Mouse (Mus musculus) stomach, embryonic 14.5 days (tissue): Measurements from ENCODE around the gene Ahr. TPM values are rescaled to one million over a fixed set of nuclear protein-coding genes. Genes with fewer than 3 reads are reported as not detected.
A peak's percentile ranks its signal among the peaks of the same experiment; 100 is the strongest.

Experiments
- ATAC-seq: fragments of 200-750 bp; cut with Nextera tagmentation; 2 replicates; pipeline ENCODE4 v1.8.0; 2017; ENCODE audit warnings: low read depth, moderate TSS enrichment; ENCODE audit not compliant: insufficient number of reproducible peaks, insufficient read depth, low FRiP score
- H3K27ac ChIP-seq: fragments of 300-500 bp; sonication (generic); 2 replicates; pipeline ENCODE4 v1.5.1; 2014; ENCODE audit warnings: mild to moderate bottlenecking, low read length, moderate library complexity, mixed read lengths
- H3K27me3 ChIP-seq: fragments of 300-500 bp; sonication (generic); 2 replicates; pipeline ENCODE4 v1.6.1; 2014; ENCODE audit warnings: low read length, control low read depth, mixed read lengths; ENCODE audit not compliant: control insufficient read depth, insufficient read depth
- H3K36me3 ChIP-seq: fragments of 300-500 bp; sonication (generic); 2 replicates; pipeline ENCODE4 v1.6.1; 2014; ENCODE audit warnings: mild to moderate bottlenecking, control low read depth, low read length, moderate library complexity, mixed read lengths; ENCODE audit not compliant: control insufficient read depth, insufficient read depth
- H3K4me1 ChIP-seq: fragments of 300-500 bp; sonication (generic); 2 replicates; pipeline ENCODE4 v1.6.1; 2014; ENCODE audit warnings: low read length, control low read depth, mixed read lengths; ENCODE audit not compliant: control insufficient read depth, insufficient read depth
- H3K4me2 ChIP-seq: fragments of 300-500 bp; sonication (generic); replicated peaks from 2 replicates; pipeline ENCODE4 v1.6.1; 2014; ENCODE audit warnings: low read depth, low read length, control low read depth
- H3K4me3 ChIP-seq: fragments of 300-500 bp; sonication (generic); 2 replicates; pipeline ENCODE4 v1.5.1; 2014; ENCODE audit warnings: low read depth, low read length, control low read depth
- H3K9ac ChIP-seq: fragments of 300-500 bp; sonication (generic); replicated peaks from 2 replicates; pipeline ENCODE4 v1.6.1; 2014; ENCODE audit warnings: low read depth, mild to moderate bottlenecking, control low read depth, low read length, moderate library complexity, mixed read lengths
- H3K9me3 ChIP-seq: fragments of 300-500 bp; sonication (generic); 2 replicates; pipeline ENCODE4 v1.6.1; 2016; ENCODE audit warnings: low read depth, low read length, control low read depth; ENCODE audit not compliant: control insufficient read depth
- WGBS: fragments of 180-500 bp; shearing (Covaris S2); extraction: QIAGEN DNeasy Blood & Tissue Kit; methylation state at CpG from one replicate; pipeline ENCODE4 v1.1.7; 2014; 5-methylcytosine and 5-hydroxymethylcytosine counted together
- polyA plus RNA-seq: library from polyadenylated mRNA; unstranded; fragments of >200 nt; fragmentation: Nextera tagmentation; extraction: Ambion mirVana; gene quantifications from 2 replicates; pipeline ENCODE4 v1.2.1, GENCODE M21; 2014

Ahr gene
- polyA plus RNA-seq, 1 experiment from 2014 or later: 22.0 TPM

GRCm38 (mm10) chr12:35527429-35527828 lies 7.4 kb downstream of the Ahr start:
- WGBS: 54% methylated on average over 6 of the region's 6 CpGs
- Histone ChIP-seq H3K4me3 (no peak overlapping the region), H3K27me3 (no peaks in the 10 kb centered on the region), H3K9ac (no peak overlapping the region), H3K27ac (no peak overlapping the region), H3K4me1 (no peaks in the 10 kb centered on the region; the same call in 1 of the 2 replicates), H3K4me2 (no peak overlapping the region), H3K36me3 (peaks cover 3% of the 10 kb centered on the region), H3K9me3 (no peaks in the 10 kb centered on the region)
- 0 out of 2 replicates have a peak, but pooled peaks have one; percentile 33 for ATAC-seq

- Histone ChIP-seq H3K4me2 (no peak overlapping the region), H3K4me1 (no peaks in the 10 kb centered on the region), H3K9me3 (no peaks in the 10 kb centered on the region), H3K9ac (no peak overlapping the region), H3K36me3 (peaks cover 3% of the 10 kb centered on the region), H3K27ac (no peak overlapping the region), H3K4me3 (no peak overlapping the region), H3K27me3 (no peaks in the 10 kb centered on the region)
- ATAC-seq: no peak
- WGBS: 90% methylated on average over 9 of the region's 9 CpGs
These were observed 12.2 kb downstream of the Ahr start for GRCm38 (mm10) chr12:35522585-35523103.

GRCm38 (mm10) chr12:35515621-35516020 lies 19.2 kb downstream of the Ahr start:
- H3K27ac ChIP-seq: no peak overlapping the region
- H3K4me2 ChIP-seq: no peak overlapping the region
- 36% methylated on average over 3 of the region's 3 CpGs for WGBS
- H3K4me1 ChIP-seq: peaks cover 6% of the 10 kb centered on the region; the same call in 1 of the 2 replicates
- ATAC-seq: no peak
- H3K36me3 ChIP-seq: peaks cover 3% of the 10 kb centered on the region
- H3K27me3 ChIP-seq: no peaks in the 10 kb centered on the region
- no peak overlapping the region for H3K4me3 ChIP-seq
- H3K9me3 ChIP-seq: no peaks in the 10 kb centered on the region
- no peak overlapping the region for H3K9ac ChIP-seq

- H3K4me2 ChIP-seq: no peak overlapping the region
- WGBS: 58% methylated on average over 2 of the region's 2 CpGs
- peaks cover 5% of the 10 kb centered on the region for H3K36me3 ChIP-seq
- H3K4me1 ChIP-seq: peaks cover 6% of the 10 kb centered on the region; the same call in 1 of the 2 replicates
- no peak overlapping the region for H3K27ac ChIP-seq
- no peaks in the 10 kb centered on the region for H3K27me3 ChIP-seq
- H3K9ac ChIP-seq: no peak overlapping the region
- no peaks in the 10 kb centered on the region for H3K9me3 ChIP-seq
- no peak overlapping the region for H3K4me3 ChIP-seq
- no peak for ATAC-seq
These were observed 20.2 kb downstream of the Ahr start for GRCm38 (mm10) chr12:35514671-35515070.

- no peaks in the 10 kb centered on the region for H3K27me3 ChIP-seq
- whole genome bisulfite sequencing: 96% methylated on average over 5 of the region's 5 CpGs
- peaks cover 17% of the 10 kb centered on the region for H3K36me3 ChIP-seq
- H3K9me3 ChIP-seq: no peaks in the 10 kb centered on the region
- no peak overlapping the region for H3K4me2 ChIP-seq
- no peak overlapping the region for H3K4me3 ChIP-seq
- ATAC-seq: no peak
- no peaks in the 10 kb centered on the region for H3K4me1 ChIP-seq
- no peak overlapping the region for H3K9ac ChIP-seq
- H3K27ac ChIP-seq: no peak overlapping the region
These were observed 24.1 kb downstream of the Ahr start for GRCm38 (mm10) chr12:35510711-35511110.

GRCm38 (mm10) chr12:35506383-35506782 lies 28.5 kb downstream of the Ahr start:
- H3K4me1 ChIP-seq: no peaks in the 10 kb centered on the region
- H3K9ac ChIP-seq: no peak overlapping the region
- H3K27me3 ChIP-seq: no peaks in the 10 kb centered on the region
- 90% methylated on average over 2 of the region's 2 CpGs for WGBS
- peaks cover 34% of the 10 kb centered on the region for H3K36me3 ChIP-seq
- H3K4me3 ChIP-seq: no peak overlapping the region
- no peaks in the 10 kb centered on the region for H3K9me3 ChIP-seq
- H3K4me2 ChIP-seq: no peak overlapping the region
- H3K27ac ChIP-seq: no peak overlapping the region
- no peak for ATAC-seq

GRCm38 (mm10) chr12:35504081-35504480 lies 30.8 kb downstream of the Ahr start:
- WGBS: 84% methylated on average over 15 of the region's 15 CpGs
- H3K4me3 ChIP-seq: no peak overlapping the region
- H3K4me1 ChIP-seq: no peaks in the 10 kb centered on the region
- no peak overlapping the region for H3K27ac ChIP-seq
- no peak overlapping the region for H3K4me2 ChIP-seq
- no peak overlapping the region for H3K9ac ChIP-seq
- H3K27me3 ChIP-seq: no peaks in the 10 kb centered on the region
- no peak for ATAC-seq
- H3K36me3 ChIP-seq: peaks cover 26% of the 10 kb centered on the region
- H3K9me3 ChIP-seq: no peaks in the 10 kb centered on the region

GRCm38 (mm10) chr12:35503586-35503985 lies 31.3 kb downstream of the Ahr start:
- Histone ChIP-seq H3K9me3 (no peaks in the 10 kb centered on the region), H3K4me1 (no peaks in the 10 kb centered on the region), H3K4me3 (no peak overlapping the region), H3K27ac (no peak overlapping the region), H3K9ac (no peak overlapping the region), H3K27me3 (no peaks in the 10 kb centered on the region), H3K36me3 (peaks cover 26% of the 10 kb centered on the region), H3K4me2 (no peak overlapping the region)
- no peak for ATAC-seq
- 83% methylated on average over 7 of the region's 7 CpGs for WGBS

- Histone ChIP-seq H3K27ac (no peak overlapping the region), H3K9ac (no peak overlapping the region), H3K4me1 (no peaks in the 10 kb centered on the region), H3K4me3 (no peak overlapping the region), H3K27me3 (no peaks in the 10 kb centered on the region), H3K4me2 (no peak overlapping the region), H3K36me3 (peaks cover 23% of the 10 kb centered on the region), H3K9me3 (no peaks in the 10 kb centered on the region)
- ATAC-seq: no peak
- WGBS: 20% methylated on average over 2 of the region's 2 CpGs
These were observed 33.4 kb downstream of the Ahr start for GRCm38 (mm10) chr12:35501476-35501875.
